Mouse (Mus musculus) retina, adult 2 months (tissue): Measurements from ENCODE around the gene 1600014C23Rik.

Source experiments
- DNase-seq: peaks from one replicate; pipeline ENCODE4 v3.0.0-alpha.2; 2012; ENCODE audit warnings: low read depth, low spot score

1600014C23Rik gene

GRCm38 (mm10) chr17:45689120-45689519, 44.5 kb downstream of the 1600014C23Rik start:
- no peak for DNase-seq

GRCm38 (mm10) chr17:45686716-45687115, 46.9 kb downstream of the 1600014C23Rik start, which contains the start of gene Tmem63b:
Gene Tmem63b, minus strand, starts transcription at chr17:45686905.
- DNase-seq = no peak

GRCm38 (mm10) chr17:45686093-45686619, 47.5 kb downstream of the 1600014C23Rik start, which contains the start of gene Mrpl14:
Gene Mrpl14, plus strand, starts transcription at chr17:45686322.
- peak; percentile 91 for DNase-seq

GRCm38 (mm10) chr17:45685171-45686092, 48.2 kb downstream of the 1600014C23Rik start:
- DNase-seq = no peak

- DNase-seq = no peak
Measured at GRCm38 (mm10) chr17:45684667-45685131, 48.9 kb downstream of the 1600014C23Rik start.
